Mouse (Mus musculus) urinary bladder, adult 2 months (tissue): ENCODE results near the gene Anln. TPM values are rescaled to one million over a fixed set of nuclear protein-coding genes. Genes with fewer than 3 reads are reported as not detected.
"Not testable (repeated sequence)": the region's sequence is repeated elsewhere in the genome, so short reads cannot be mapped to it uniquely, and the experiment has no call there.

Source experiments
- DNase-seq: peaks from one replicate; pipeline ENCODE4 v3.0.0; 2022; ENCODE audit warnings: low spot score
- polyA plus RNA-seq: library from polyadenylated mRNA; depleted of rRNA; stranded (reverse); fragments of >200 nt; gene quantifications from 2 replicates; pipeline ENCODE4 v1.2.3, GENCODE M21; 2012; rRNA removed

Gene Anln
- polyA plus RNA-seq, 1 experiment, result 5.2 TPM

DNA sequence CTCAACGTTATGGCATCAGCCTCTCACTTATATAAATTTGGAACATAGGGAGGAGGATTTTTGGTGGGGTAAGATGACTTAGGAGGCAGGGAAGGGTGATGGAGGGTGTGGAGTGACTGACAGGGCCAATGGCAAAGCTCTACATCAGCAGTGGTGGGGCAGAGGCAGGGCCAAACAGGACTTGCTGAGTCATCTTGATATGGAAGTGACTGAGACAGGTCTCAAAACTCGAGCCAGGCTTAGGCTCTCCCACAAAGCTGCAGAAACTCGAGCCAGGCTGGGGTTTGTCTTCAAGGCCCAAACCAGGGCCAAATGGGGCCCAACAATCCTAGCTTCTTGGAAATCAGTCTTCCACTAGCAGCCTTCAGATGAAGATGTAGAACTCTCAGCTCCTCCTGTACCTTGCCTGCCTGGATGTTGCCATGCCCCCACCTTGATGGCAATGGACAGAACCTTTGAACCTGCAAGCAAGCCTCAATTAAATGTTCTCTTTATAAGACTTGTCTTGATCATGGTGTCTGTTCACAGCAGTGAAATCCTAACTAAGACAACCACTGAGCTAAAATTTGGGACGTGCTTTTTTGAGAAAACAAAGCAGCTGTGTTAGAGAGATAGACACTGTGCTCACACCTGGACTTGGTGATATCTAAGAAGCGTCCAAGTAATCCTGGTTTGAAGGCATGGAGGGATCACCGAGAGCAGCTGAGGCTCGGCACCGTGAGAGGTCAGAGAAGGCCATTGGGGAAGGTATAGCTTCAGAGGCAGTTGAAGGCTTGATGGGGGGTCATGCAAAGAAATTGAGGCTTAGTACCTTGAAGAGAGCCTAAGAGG, 66.4 kb downstream of the Anln start:
- no peak for DNase-seq

DNA sequence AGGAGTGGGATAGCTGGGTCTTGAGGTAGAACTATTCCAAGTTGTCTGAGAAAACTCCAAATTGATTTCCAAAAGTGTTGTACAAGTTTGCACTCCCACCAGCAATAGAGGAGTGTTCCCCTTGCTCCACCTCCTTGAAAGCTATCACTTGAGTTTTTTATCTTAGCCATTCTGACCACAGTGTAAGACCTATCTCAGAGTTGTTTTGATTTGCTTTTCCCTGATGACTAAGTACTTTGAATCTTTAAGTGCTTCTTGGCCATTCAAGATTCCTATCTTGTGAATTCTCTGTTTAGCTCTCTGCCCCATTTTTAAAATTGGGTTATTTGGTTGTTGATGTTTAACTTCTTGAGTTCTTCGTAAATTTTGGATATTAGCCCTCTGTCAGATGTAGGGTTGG, 69.9 kb downstream of the Anln start:
- DNase-seq, result no peak

DNA sequence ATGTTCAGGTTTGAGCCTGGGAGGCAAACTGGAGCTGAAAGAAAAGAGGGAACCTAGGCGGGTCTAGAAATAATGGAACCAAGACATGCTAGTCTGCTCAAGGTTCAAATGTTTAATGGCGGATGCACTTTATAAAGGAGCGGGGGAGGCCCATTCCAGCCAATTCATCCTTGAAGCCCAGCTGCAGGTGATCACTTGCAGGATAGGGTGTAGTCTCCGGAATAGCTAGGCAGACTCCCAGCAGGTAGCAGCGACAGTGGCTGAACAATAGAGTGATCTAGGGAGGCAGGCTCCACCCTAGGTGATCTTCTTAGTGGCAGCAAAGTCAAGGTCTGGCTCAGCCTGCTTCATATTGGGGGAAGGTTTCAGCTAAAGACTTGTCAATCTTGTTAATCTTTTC, 72.9 kb downstream of the Anln start:
- DNase-seq, result not testable (repeated sequence)

DNA sequence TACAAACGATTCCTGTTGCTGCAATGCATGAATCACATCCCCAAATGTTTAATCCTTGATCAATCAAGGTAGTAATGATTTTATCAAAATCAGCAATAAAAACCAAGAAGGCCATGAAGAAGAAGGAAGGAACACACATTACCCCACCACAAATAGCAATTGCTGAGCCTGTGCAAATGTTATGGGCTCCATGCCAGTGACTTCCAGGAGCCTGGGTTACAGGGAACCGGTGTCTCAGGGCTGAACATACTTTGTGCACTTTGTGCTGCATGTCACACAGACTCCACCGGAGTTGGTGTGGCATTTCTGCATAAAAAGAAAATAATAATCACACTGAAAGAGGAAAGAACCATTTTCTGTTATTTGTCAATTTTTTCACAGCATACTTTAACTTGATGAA, 74.9 kb downstream of the Anln start:
- DNase-seq, result no peak

DNA sequence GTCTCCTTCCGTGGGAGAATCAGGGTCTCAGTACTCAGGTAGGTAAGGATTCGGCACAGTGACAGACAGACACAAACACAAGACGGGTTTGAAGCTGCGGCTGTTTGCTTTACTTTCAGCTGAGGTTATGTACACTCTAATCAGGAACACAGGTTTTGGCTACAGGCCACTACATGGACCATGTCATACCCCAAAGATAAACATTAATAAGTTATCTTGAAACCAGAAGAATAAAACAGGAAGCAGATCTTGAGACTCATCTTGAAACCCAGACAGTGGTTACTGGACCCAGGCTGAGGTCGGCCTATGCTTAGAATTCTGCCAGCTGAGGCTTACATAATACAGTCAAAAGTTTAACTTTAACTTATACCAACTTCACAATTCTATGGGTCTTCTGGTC, 75.8 kb downstream of the Anln start:
- DNase-seq, result no peak

DNA sequence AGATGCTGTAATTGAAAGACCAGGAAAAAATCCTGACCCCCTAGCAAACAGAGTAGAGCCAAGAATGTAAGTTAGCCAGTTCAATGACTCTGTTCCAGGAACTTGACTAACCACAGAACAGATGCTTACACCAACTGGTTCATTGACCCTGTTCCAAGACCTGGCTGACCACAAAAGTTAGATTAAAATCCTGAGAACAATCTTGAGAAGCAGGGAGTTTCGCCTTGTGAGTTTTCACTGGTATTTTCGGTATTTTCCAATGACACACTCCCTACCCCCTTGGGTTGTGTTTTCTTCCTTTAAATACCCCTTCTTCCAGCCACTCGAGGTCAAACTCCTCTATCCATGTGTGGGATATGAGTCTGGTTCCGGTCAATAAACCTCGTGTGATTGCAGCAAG, 79.3 kb downstream of the Anln start:
- no peak for DNase-seq

DNA sequence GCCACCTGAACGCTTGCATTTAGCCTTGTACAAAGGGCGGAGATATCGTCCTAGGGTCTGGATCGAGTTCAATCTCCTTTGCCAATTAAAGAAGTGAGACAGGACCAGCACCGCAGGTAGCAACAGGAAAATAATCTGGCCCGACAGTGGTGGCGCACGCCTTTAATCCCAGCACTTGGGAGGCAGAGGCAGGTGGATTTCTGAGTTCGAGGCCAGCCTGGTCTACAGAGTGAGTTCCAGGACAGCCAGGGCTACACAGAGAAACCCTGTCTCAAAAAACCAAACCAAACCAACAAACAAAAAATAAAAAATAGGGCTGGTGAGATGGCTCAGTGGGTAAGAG, 81.1 kb downstream of the Anln start:
- not testable (repeated sequence) for DNase-seq

DNA sequence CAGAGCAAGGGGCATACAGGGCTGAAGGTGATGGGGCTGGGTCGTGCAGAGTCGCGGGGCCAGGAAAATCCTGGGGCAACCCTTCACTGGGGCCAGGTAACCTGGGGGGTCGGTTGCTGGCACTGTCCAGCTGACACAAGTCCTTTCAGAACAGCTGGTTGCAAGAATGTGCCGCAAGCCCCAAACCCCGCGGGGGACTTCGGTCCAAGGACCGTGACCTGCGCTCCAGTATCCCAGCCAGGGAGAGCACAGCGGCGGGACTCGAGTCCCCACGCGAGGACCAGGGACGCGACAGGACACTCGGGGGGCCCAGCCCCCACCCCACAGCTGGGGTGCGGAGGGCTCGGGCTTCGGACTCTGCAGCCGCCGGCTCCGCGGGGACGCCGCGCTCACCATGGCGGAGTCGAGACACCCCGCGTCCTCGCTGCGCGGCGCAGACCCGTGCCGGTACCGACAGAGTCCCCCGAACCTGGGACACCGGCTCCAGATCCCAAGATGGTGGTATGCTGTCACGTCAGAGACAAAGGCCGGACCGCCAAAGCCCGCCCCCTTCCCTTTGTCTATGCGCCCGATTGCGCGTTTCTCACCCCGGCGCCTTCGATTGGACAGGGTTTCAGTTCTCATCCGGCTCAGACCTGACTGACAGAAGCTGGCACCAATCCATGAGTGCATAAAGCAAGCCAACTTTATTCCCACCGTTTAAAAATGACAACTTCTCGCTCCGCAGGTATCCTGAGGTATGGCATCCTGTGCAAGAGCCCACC, 81.7 kb downstream of the Anln start, which contains the start of gene Zfp810:
TSS of gene Zfp810 (minus strand) at position 493 of the 764 bp plus-strand sequence.
- peak; percentile 70 for DNase-seq

DNA sequence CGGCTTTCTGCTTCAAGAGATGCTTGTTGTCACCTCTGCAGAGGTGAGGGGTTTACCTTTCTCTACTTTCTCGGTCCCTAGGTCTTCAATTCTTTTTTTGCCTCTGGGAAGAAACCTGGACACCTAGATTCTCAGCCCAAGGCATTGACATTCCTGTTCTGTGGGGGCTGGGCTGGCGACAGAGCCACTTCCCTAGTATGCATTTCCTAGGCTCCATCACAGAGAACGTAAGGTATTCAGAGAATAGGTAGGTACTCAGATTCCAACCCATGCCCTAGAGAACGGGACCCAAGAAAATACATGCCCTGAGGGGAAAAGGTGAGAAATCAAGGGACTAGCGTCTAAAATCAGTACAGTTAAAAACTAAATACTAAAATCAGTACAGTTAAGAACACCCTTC, 82.3 kb downstream of the Anln start:
- no peak for DNase-seq

DNA sequence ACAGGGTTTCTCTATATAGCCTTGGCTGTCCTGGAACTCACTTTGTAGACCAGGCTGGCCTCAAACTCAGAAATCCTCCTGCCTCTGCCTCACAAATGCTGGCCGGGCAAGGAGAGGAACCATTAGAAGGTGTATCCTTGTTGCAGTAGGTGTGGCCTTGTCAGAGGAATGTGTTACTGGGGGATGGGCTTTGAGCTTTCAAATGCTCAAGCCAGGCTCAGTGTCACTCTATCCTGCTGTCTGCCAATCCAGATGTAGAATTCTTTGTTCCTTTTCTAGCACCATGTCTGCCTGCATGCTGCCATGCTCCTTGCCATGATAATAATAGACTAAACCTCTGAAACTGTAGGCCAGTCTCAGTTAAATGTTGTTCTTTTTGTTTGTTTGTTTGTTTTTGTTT, 86.8 kb downstream of the Anln start:
- no peak for DNase-seq

Other genes with a start within 250 kb of the Anln start
- gene Pigyl, start 232.3 kb downstream of the Anln start, polyA plus RNA-seq, result 84.1 and 92.9 TPM in 2 replicates
- 1.3 and 1.4 TPM in 2 replicates for gene Zfp872, start 201.1 kb downstream of the Anln start, polyA plus RNA-seq
- 44.2 and 47.3 TPM in 2 replicates for gene Zfp809, start 163.5 kb downstream of the Anln start, polyA plus RNA-seq
- gene Zfp599, start 129.3 kb downstream of the Anln start, polyA plus RNA-seq, result 0.26 and 0.34 TPM in 2 replicates
- 11.9 and 12.6 TPM in 2 replicates for gene Zfp810, start 81.5 kb downstream of the Anln start, polyA plus RNA-seq
- 3.3 and 3.5 TPM in 2 replicates for gene 9530077C05Rik, start 22.3 kb upstream of the Anln start, polyA plus RNA-seq
- gene Gm17545, start 65.1 kb upstream of the Anln start, polyA plus RNA-seq, result not detected in 2 replicates
- 58.9 and 68.6 TPM in 2 replicates for gene Rp9, start 80.6 kb upstream of the Anln start, polyA plus RNA-seq
- gene Bbs9, start 86.5 kb upstream of the Anln start, polyA plus RNA-seq, result 14.3 TPM in 2 replicates